Comparison of ENCODE assay signal across 16 mouse cellular contexts in genomic region chr9:39493895-39494294, GRCm38 (mm10).
"Had no signal": no experiment of that assay in that cellular context is flagged by ENCODE, and none has a peak within 500 bp of the region (broad histone marks: within the 10 kb centered on the region; RNA-seq: fewer than 3 reads in every experiment).

Gene Olfr44 (minus strand): TSS chr9:39493995.

- DNase-seq: cerebellum, adult 8-10 months; cerebellum, adult 9-10 months; cerebellum, adult 9-11 months; cerebellum, postnatal 10 days; cerebellum, postnatal 14 days; cerebellum, postnatal 25 days; cerebellum, postnatal 36 days; embryo, embryonic 11 days; forebrain, postnatal 0 days; gastrocnemius, adult 2 months; gastrocnemius, postnatal 10 days; gastrocnemius, postnatal 14 days; gastrocnemius, postnatal 25 days; gastrocnemius, postnatal 36 days; heart, adult 18-20 months; heart, adult 2 months had no signal
